Mouse (Mus musculus) CD4-positive helper T cell, adult 2 months (primary cell): ENCODE measurements around the gene Vmn2r15.

Source experiments
- DNase-seq: peaks from one replicate; pipeline ENCODE4 v3.0.0-alpha.2; 2012; ENCODE audit warnings: low read depth, missing footprints, low spot score

The Vmn2r15 gene

GRCm38 (mm10) chr5:109297544-109297943, at the start of gene Vmn2r15:
Vmn2r15 (minus strand) TSS chr5:109297644.
- no peak for DNase-seq

GRCm38 (mm10) chr5:109329862-109330261, 32.4 kb upstream of the Vmn2r15 start, which contains the start of gene Vmn2r16:
Vmn2r16 (plus strand) TSS chr5:109330162.
- no peak for DNase-seq

GRCm38 (mm10) chr5:109294655-109295054, 2.8 kb downstream of the Vmn2r15 start:
- no peak for DNase-seq
